Mouse (Mus musculus) splenic B cell, adult 2 months (primary cell): ENCODE data around the gene Icam5.
A peak's percentile ranks its signal among the peaks of the same experiment; 100 is the strongest.
"Not testable (repeated sequence)": the region's sequence is repeated elsewhere in the genome, so short reads cannot be mapped to it uniquely, and the experiment has no call there.

Experiments
- DNase-seq: peaks from one replicate; pipeline ENCODE4 v3.0.0-alpha.2; 2011; ENCODE audit warnings: low read depth, low spot score
- H3K27me3 ChIP-seq: 2 replicates; pipeline ENCODE4 v1.6.1; 2012; ENCODE audit warnings: mild to moderate bottlenecking, low read length, moderate library complexity, mixed read lengths; ENCODE audit not compliant: control insufficient read depth, poor library complexity, insufficient read depth, severe bottlenecking
- H3K36me3 ChIP-seq: 2 replicates; pipeline ENCODE4 v1.6.1; 2012; ENCODE audit warnings: mild to moderate bottlenecking, low read length, moderate library complexity, mixed read lengths; ENCODE audit not compliant: control insufficient read depth, poor library complexity, insufficient read depth, severe bottlenecking

The Icam5 gene

GRCm38 (mm10) chr9:21036161-21036560 is 4.3 kb downstream of the Icam5 start:
- H3K27me3 ChIP-seq, result no peaks in the 10 kb centered on the region; the same call in 1 of the 2 replicates
- no peak for DNase-seq

GRCm38 (mm10) chr9:21036666-21037065 is 4.8 kb downstream of the Icam5 start:
- Histone ChIP-seq H3K27me3 (no peaks in the 10 kb centered on the region; the same call in 1 of the 2 replicates), H3K36me3 (no peaks in the 10 kb centered on the region; the same call in 1 of the 2 replicates)
- no peak for DNase-seq

More at GRCm38 (mm10) chr9:21036161-21036560, 4.3 kb downstream of the Icam5 start:
- no peaks in the 10 kb centered on the region; the same call in 1 of the 2 replicates for H3K36me3 ChIP-seq

GRCm38 (mm10) chr9:21037481-21037891 is 5.6 kb downstream of the Icam5 start:
- Histone ChIP-seq H3K36me3 (no peaks in the 10 kb centered on the region; the same call in 1 of the 2 replicates), H3K27me3 (no peaks in the 10 kb centered on the region; the same call in 1 of the 2 replicates)
- no peak for DNase-seq

GRCm38 (mm10) chr9:21039779-21040178 is 7.9 kb downstream of the Icam5 start:
- DNase-seq, result no peak
- Histone ChIP-seq H3K36me3 (no peaks in the 10 kb centered on the region; the same call in 1 of the 2 replicates), H3K27me3 (no peaks in the 10 kb centered on the region; the same call in 1 of the 2 replicates)

GRCm38 (mm10) chr9:21041308-21041707 is 9.4 kb downstream of the Icam5 start:
- no peak for DNase-seq
- H3K27me3 ChIP-seq, result no peaks in the 10 kb centered on the region
- no peaks in the 10 kb centered on the region; the same call in 1 of the 2 replicates for H3K36me3 ChIP-seq

- DNase-seq, result no peak
- Histone ChIP-seq H3K36me3 (no peaks in the 10 kb centered on the region), H3K27me3 (no peaks in the 10 kb centered on the region)
Observed at GRCm38 (mm10) chr9:21043563-21043962, 11.7 kb downstream of the Icam5 start.

GRCm38 (mm10) chr9:21044785-21045184 is 12.9 kb downstream of the Icam5 start:
- H3K36me3 ChIP-seq, DNase-seq, H3K27me3 ChIP-seq: not testable (repeated sequence)

GRCm38 (mm10) chr9:21045235-21045634 is 13.4 kb downstream of the Icam5 start:
- no peak for DNase-seq
- Histone ChIP-seq H3K36me3 (no peaks in the 10 kb centered on the region), H3K27me3 (no peaks in the 10 kb centered on the region)

- Histone ChIP-seq H3K27me3 (no peaks in the 10 kb centered on the region), H3K36me3 (no peaks in the 10 kb centered on the region)
- DNase-seq, result no peak
Observed at GRCm38 (mm10) chr9:21051578-21051977, 19.7 kb downstream of the Icam5 start.

GRCm38 (mm10) chr9:21062928-21063327 is 31.1 kb downstream of the Icam5 start:
- Histone ChIP-seq H3K36me3 (peaks cover 10% of the 10 kb centered on the region; the same call in 1 of the 2 replicates), H3K27me3 (no peaks in the 10 kb centered on the region)
- DNase-seq, result no peak

GRCm38 (mm10) chr9:21067006-21067684 is 35.3 kb downstream of the Icam5 start, which contains the start of gene Zglp1:
TSS of gene Zglp1 (minus strand) at chr9:21067093.
- no peak for DNase-seq
- Histone ChIP-seq H3K36me3 (peaks cover 10% of the 10 kb centered on the region; the same call in 1 of the 2 replicates), H3K27me3 (no peaks in the 10 kb centered on the region)

- no peak for DNase-seq
- Histone ChIP-seq H3K36me3 (peaks cover 2% of the 10 kb centered on the region; the same call in 1 of the 2 replicates), H3K27me3 (no peaks in the 10 kb centered on the region)
Observed at GRCm38 (mm10) chr9:21072641-21073040, 40.8 kb downstream of the Icam5 start.

- DNase-seq, result peak; percentile 87
- H3K36me3 ChIP-seq, result peaks cover 2% of the 10 kb centered on the region; the same call in 1 of the 2 replicates
Observed at GRCm38 (mm10) chr9:21073044-21073840, 41.4 kb downstream of the Icam5 start, which contains the start of the genes Gm49373 and Fdx1l. TSS of gene Gm49373 (minus strand) at chr9:21073096. TSS of gene Fdx1l (minus strand) at chr9:21073614.

GRCm38 (mm10) chr9:21074173-21074572 is 42.3 kb downstream of the Icam5 start:
- no peak for DNase-seq
- H3K27me3 ChIP-seq, result no peaks in the 10 kb centered on the region

More at GRCm38 (mm10) chr9:21073044-21073840, 41.4 kb downstream of the Icam5 start, which contains the start of the genes Gm49373 and Fdx1l:
- H3K27me3 ChIP-seq, result no peaks in the 10 kb centered on the region

GRCm38 (mm10) chr9:21075625-21076024 is 43.8 kb downstream of the Icam5 start:
- no peak for DNase-seq
- Histone ChIP-seq H3K27me3 (no peaks in the 10 kb centered on the region), H3K36me3 (peaks cover 11% of the 10 kb centered on the region)

More at GRCm38 (mm10) chr9:21074173-21074572, 42.3 kb downstream of the Icam5 start:
- peaks cover 2% of the 10 kb centered on the region for H3K36me3 ChIP-seq
